Mouse (Mus musculus) thymus, postnatal 36 days (tissue): ENCODE data around the gene Dlg5.
A peak's percentile ranks its signal among the peaks of the same experiment; 100 is the strongest.

Experiments used
- DNase-seq, 2 experiments: peaks; one replicate each; pipeline ENCODE4 v3.0.0; 2022; ENCODE audit warnings: mixed read lengths in 2 of 2

Dlg5 gene

GRCm38 (mm10) chr14:24185514-24185913, 60.2 kb downstream of the Dlg5 start:
- DNase-seq, result no peak

DNA sequence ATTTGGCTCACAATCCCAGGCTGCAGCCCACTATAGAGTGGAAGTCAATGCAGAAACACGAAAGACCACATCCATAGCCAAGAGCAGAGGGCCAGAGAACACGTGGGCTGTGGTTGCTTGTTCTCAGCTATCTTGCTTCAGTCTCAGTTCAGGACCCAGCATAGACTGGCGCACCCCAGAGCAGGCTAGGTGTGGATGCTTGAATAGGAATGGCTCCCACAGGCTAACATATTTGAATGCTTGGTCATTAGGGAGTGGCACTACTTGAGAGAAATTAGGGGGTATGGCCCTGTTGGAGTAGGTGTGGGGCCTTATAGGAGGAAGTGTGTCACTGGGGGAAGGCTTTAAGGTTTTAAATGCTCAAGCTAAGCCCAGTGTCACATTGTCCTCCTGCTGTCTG, 62.8 kb downstream of the Dlg5 start:
- DNase-seq, result no peak

DNA sequence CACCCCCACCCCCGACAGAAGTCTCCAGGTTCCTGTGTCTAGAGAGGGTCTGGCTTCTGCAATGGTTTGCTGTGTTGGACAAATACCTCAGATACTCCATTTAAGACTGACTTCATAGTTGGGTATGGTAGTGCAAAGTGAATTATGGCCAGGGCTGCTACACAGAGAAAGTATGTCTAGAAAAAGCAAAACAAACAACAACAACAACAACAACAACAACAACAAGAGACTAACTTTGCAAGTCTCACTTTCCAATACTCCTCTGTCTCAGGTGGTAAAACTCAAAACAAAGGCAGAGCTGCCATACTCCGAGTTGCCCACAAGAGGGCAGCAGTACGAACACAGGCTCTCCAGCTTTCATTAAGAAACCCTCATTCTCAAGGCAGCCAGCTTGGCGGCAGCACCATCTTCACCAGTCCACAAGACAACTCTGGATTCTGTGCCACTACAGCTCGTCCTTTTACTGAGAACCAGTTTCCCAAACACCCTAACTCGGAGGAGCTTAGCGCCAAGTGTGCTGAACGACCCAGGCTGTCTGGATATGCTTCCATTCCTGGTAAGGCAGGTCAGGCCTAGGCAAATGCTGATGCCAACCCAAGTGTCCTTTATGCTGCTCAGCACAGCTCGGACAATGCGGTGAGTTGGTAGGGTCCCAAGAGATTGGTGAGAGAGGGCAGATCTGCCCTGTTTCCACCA, 63.8 kb downstream of the Dlg5 start:
- peak; percentile 21 to 29 for DNase-seq

GRCm38 (mm10) chr14:24179466-24179991, 66.2 kb downstream of the Dlg5 start:
- no peak for DNase-seq

DNA sequence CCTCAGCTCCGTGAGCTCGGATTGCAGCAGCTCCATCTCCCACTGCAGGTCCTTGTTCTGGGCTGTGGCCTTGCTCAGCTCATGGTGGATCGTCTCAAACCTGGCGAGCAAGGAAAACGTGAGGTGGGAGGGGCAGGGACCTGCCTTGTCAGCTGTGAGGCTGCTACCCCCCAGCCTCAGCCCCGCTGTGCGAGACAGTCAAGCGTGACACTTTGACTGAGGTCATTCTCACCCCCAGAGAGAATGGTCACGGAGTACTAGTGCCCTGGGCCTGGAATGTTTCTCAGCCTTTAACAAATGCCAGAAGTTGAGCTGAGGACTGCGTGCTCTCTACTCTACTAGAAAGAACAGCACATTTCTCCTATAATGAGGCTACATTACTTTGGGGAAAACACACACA, 69.1 kb downstream of the Dlg5 start:
- DNase-seq, result no peak

DNA sequence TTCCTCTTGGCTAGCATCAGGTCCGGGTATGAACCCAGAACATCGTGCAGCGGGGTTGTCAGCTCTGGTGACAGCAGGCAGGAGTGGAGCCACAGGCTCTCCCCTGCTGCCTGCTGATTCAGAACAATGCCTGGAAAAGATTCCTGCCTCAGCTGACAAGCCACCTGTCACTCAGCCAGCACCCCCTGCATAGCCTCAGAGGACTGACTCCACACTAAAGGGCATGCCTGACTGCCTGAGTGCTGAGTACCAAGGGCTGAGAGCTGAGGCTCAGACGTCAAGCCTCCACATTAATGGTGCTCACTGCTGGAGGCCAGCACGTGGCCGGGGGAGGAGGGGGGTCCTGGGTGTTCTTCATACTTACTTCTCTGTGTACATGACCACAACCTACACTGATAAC, 72.4 kb downstream of the Dlg5 start:
- DNase-seq, result no peak

DNA sequence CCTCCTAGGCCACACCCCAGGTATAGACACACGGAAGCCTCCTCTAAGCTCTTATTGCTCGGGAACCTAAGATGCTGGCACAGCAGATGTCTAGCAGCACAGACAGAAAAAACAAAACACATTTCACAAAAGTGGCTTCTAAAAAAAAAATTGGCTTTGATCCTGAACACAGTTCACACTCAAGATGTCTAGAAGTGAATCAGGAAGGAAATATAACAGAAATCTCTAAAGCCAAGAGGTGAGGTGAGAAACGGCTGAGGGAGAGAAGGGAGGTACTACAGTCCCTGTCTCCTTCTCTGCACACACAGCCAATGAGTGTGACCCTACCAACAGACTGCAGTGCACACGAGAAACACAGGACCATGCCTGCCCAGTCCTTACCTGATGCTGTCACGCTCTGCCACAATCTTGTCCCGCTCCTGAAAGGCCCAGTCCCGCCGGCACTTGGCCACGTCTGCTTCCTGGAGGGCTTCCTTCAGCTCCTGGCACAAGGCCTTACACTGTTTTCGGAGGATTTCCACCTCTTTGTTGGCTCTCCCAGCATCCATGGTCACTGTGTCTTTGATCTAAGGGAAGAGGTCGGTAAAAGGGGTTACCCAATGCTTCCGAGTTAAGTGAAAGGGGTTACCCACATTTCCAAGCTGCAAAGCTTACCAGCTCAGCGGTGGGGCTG, 73.9 kb downstream of the Dlg5 start:
- no peak for DNase-seq

GRCm38 (mm10) chr14:24166046-24166445, 79.7 kb downstream of the Dlg5 start:
- no peak for DNase-seq

- no peak for DNase-seq
These were observed 80.9 kb downstream of the Dlg5 start for GRCm38 (mm10) chr14:24164721-24165367.

DNA sequence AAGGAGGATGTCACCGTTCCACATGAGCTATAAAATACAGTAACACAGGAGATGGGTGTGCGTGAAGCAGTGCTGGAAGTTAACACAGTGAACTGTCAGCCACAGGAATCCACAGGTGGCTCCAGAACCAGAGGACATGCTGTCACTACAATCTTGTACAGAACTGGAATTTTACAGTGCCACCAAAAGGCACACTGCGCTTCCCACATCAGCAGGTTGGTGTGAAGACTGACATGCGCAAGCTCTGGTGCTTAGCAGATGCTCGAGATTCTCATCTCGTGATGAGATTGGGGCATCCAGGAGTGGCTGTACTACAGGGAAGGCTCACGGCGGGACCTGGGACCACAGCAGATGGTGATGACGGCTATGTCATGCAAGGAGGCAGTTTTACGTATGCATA, 82.9 kb downstream of the Dlg5 start:
- no peak for DNase-seq

- DNase-seq, result no peak
These were observed 96.8 kb downstream of the Dlg5 start for GRCm38 (mm10) chr14:24148892-24149291.

DNA sequence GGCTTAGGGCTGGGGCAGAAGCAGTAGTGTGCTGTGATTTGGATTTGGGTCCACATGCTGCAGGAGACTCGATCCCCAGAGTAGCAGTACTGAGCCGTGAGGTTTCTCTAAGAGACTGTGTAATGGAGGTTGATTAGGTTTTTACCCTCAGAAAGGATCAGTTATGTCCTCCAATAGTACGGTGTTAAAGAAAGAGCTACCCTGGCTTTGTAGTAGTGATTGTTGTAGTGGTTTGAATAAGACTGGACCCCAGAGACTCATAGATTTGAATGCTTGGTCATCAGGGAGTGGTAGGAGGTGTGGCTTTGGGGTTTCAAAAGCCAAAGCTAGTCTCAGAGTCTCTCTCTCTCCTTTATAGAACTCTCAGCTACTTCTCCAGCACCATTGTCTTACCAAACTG, 100.9 kb downstream of the Dlg5 start:
- DNase-seq, result no peak

DNA sequence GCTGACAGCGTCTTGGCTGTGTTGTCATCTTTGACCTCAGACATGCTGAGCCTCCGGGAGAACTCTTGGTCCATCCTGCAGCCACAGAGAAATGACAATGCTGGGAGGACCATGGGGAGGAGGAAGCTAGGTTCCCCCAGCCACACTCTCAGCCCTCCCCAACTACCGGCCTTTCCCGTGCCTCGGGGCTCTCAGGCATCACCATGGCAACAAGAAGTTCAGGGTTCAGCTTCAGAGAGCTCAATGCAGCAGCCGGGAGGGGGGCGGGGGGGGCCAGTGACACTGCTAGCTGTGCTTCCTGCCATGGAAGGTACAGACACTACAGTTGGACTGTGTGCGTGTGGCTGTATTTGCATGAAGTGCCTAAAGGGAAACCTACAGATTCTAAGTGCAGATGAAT, 101.3 kb downstream of the Dlg5 start:
- no peak for DNase-seq

DNA sequence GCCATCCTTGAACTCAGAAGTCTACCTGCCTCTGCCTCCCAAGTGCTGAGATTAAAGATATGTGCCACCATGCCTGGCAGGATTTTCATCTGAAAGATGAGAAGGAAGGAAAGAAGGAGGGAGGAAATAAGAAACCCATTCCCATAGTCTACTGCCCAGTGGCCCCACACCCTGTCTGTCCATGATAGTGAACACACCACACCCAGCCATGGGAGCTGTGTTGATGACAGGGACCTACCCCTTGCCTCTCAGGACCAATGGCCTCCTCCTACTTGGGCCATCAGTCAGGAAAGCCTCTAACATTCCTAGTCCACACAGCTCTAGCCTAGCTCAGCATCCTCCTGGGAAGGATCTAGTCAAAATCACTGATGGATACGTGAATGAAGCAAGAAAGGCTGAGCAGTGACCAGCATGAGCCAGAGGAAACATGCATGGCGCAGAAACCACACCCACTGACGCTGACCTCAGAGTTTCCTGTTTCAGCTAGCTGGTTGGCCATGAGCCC, 102.7 kb downstream of the Dlg5 start:
- no peak for DNase-seq

DNA sequence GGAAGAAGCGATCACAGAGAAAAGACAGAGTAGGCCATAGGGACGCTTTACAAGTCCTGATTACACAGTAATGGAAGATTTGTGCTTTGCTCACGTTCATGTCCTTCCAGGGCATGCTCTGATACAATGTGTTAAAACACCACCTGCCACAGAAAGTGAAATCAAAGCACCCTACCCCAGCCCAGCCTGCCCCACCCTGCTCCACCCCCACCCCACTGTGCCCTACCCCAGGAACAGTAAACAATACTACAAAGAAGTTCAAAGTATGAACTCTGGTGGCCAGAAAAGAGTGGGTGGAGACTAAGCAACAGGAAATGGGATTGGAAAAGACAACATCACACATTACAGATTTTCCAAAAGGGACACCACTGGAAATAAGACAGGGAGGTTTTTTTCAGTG, 104.0 kb downstream of the Dlg5 start:
- no peak for DNase-seq

- no peak for DNase-seq
These were observed 105.4 kb downstream of the Dlg5 start for GRCm38 (mm10) chr14:24140297-24140812.

- no peak for DNase-seq
These were observed 108.8 kb downstream of the Dlg5 start for GRCm38 (mm10) chr14:24136908-24137307.

GRCm38 (mm10) chr14:24134623-24135290, 111.0 kb downstream of the Dlg5 start:
- DNase-seq, result no peak

DNA sequence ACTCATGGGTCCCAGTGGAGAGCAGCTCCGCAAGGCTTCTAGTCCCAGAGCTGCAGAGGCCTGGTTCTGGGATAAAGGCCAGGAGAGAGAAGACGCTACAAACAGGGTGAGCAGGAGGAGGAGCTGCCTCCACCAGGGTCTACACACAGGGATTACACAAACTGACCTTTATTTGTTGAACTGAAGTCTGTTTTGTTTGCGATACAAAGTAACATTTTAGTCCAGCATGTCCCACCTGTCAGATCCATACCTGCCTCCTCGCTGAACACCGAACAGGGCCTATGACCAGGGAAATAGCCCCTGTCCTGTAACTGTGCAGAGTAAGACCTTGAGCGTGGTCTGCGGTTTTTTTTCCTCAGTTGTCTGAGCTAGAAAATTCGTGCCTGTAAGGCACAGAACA, 111.9 kb downstream of the Dlg5 start:
- no peak for DNase-seq

DNA sequence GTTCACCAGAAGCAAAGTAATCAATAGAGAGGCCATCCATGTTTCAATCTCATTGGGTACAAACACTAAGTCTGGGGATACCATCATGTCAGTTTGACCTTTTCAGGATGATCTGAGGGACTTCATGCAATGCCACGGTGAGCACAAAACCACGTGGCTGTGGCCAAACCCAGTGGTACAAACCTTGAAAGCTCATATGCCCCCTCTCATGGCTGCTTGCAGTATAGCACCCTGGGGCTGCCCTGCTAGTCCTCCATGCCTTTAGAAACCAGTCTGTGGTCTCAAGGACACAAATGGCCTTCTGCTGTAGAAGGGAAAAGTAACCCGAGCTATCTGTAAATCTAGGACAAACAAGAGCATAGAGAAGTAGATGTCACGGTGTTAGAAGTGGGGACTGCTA, 113.6 kb downstream of the Dlg5 start:
- no peak for DNase-seq

GRCm38 (mm10) chr14:24125069-24125468, 120.7 kb downstream of the Dlg5 start:
- DNase-seq, result no peak

DNA sequence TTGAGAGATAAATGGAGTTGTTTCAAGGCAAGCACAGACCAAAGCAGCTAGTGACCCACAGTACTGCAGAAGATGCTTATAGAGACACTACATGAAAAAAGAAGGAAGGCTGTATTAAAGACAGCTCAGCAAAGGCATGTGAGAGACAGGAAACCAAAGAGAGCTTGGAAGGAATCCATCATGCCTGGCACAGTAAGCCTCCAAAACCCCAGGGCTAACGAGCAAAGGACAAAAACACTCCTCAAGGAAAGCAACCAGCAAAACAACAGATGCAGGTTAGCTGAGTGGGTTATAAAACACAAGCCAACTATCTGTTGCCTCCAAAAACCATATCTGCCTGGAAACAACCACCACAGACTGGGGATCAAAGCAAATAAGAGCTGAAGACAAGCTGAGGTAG, 121.5 kb downstream of the Dlg5 start:
- no peak for DNase-seq

DNA sequence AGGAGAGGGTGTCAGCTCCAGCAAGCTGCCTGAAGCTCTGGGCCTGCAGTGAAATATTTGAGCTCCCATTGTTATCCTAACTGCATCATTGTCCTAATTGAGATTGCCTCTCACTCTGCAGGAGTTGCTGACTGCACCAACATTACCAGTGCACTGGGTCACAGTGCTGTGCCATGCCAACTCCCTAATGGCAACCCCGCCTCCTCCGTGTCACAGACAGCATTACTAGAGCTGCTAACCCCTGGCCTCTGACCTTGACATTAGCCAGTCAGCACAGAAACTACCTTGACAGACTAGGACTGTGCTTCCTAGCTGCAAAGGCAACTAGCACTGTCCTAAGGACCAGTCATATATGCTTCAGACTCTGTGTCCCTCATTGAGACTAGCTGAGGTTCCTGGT, 139.0 kb downstream of the Dlg5 start:
- DNase-seq, result no peak
